Mouse (Mus musculus): ENCODE results near the gene Ccnk. TPM values are rescaled to one million over a fixed set of nuclear protein-coding genes. Genes with fewer than 3 reads are reported as not detected.
A peak's percentile ranks its signal among the peaks of the same experiment; 100 is the strongest.

The Ccnk gene
- polyA plus RNA-seq, 1 experiment from 2014 or later: 3.7 TPM

DNA sequence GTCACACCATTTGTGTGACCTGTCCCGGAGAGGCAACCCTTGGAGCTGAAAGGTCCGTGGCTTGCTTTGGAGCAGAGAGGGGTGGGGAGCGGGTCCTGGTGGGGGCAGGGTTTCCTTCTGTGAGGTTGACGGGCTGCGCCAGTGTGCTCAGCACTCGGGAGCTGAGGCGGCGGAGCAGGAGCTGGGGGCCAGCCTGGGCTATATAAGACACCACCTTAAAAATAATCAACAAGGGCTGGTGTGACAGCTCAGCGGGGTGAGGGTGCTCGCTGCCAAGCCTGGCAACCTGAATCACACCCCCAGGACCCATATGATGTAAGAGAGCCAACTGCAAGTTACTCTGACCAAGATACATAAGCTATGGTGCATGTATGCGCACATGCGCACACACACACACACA lies 50.7 kb downstream of the Ccnk start:
- no peaks in the 10 kb centered on the region for H3K9me3 ChIP-seq
- no peak for ATAC-seq (ENCODE audit: low read depth)
- peaks cover 82% of the 10 kb centered on the region for H3K4me1 ChIP-seq (replicated peaks)
- H3K27me3 ChIP-seq: no peaks in the 10 kb centered on the region
- H3K4me2 ChIP-seq: no peak overlapping the region
- 80% methylated on average over 12 of the region's 12 CpGs for WGBS
- no peaks in the 10 kb centered on the region for H3K36me3 ChIP-seq
- no peak overlapping the region for H3K9ac ChIP-seq
- no peak overlapping the region for H3K4me3 ChIP-seq
- H3K27ac ChIP-seq (replicated peaks): no peak overlapping the region

DNA sequence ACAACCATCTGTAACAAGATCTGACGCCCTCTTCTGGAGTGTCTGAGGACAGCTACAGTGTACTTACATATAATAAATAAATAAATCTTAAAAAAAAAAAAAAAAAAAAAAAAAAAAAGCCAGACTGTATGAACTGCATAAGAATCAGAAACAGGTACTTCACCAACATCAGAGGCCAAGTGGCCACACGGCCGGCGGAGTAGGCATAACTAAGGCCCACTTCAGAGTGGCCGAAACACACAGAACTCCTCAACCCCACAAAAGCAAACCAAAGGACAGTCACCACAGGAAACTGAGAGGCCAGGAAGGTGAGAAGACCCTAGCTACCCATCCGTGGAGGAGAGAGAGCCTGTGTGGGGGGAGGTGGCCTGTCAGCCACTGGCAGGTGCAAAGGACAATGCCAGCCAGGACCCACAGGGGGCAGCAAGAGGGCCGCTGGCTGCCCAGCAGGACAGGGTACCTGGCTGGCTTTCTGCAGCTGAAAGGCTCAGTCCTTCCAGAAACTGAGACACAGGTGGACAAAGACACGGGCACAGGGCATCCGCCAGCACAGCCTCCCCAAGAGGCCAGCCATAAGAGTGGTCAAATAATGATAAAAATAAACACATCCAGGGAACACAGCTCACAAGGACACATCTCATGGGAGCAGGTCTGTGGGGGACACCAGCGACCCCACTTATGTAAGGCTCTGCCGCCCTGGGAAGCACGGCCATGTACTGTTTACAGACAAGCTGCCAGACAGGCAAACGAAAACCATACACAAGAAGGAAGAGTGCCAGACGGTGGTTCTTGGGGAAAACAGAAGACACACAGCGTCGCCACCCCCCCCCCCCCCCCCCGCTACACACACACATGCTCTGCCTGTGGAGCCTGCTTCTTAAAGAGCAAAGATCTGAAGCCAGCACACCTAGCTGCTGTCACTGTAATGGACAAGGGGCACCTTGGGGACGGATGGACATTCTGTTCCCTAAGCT lies 51.7 kb downstream of the Ccnk start:
- Histone ChIP-seq H3K9ac (peak overlapping the region; percentile 38; the same call in 1 of the 2 replicates), H3K4me1 (replicated peaks) (peaks cover 81% of the 10 kb centered on the region), H3K27ac (replicated peaks) (peak overlapping the region; percentile 54; the same call in 1 of the 2 replicates), H3K36me3 (no peaks in the 10 kb centered on the region), H3K27me3 (no peaks in the 10 kb centered on the region), H3K9me3 (no peaks in the 10 kb centered on the region), H3K4me3 (no peak overlapping the region), H3K4me2 (no peak overlapping the region)
- no peak for ATAC-seq (ENCODE audit: low read depth)
- WGBS: 62% methylated on average over 17 of the region's 18 CpGs

DNA sequence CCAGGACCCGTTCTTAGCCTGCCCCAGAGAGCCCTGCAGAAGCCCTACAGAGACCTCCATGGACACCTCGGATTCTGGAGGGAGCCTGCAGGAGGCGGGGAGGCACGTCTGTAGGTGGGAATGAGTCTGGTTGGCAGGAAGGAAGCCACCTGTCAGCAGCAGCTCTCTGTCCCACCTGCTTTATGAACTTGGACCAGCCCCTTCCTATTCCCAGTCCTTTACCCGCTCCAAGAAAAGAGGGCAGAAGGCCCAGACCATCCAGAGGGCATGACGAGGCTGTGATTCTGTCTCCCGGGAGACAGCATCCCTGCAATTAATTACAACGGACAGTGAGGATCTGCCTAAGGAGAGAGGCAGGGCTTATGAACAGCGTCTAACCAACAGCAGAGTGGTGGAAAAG lies 52.5 kb downstream of the Ccnk start:
- Histone ChIP-seq H3K9me3 (no peaks in the 10 kb centered on the region), H3K4me2 (no peak overlapping the region), H3K27me3 (no peaks in the 10 kb centered on the region), H3K4me3 (no peak overlapping the region), H3K36me3 (no peaks in the 10 kb centered on the region), H3K9ac (0 out of 2 replicates have a peak overlapping the region, but pooled peaks have one; percentile 31), H3K4me1 (replicated peaks) (peaks cover 81% of the 10 kb centered on the region), H3K27ac (replicated peaks) (peak overlapping the region; percentile 54)
- ATAC-seq (ENCODE audit: low read depth): no peak
- WGBS: 26% methylated on average over 9 of the region's 9 CpGs

DNA sequence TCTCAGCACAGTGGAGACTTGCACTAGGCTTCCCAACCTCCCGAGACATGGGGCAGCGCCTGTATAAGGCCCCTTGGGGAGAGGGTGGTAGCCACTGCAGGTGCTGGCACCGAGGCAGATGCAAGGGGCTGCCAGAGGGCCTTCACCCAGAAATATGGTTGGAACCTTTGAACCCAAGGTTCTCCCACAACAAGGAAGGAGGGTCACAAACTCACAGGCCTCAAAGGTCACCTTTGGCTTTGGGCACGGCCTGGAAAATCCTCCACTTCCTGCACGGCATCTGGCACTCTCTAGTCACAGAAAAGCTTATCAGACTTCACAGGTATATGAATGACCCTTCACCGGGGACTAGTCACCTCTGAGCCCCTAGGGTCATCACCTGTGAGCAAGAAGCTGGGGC lies 54.4 kb downstream of the Ccnk start:
- Histone ChIP-seq H3K4me3 (no peak overlapping the region), H3K4me1 (replicated peaks) (peaks cover 81% of the 10 kb centered on the region), H3K4me2 (no peak overlapping the region), H3K9me3 (no peaks in the 10 kb centered on the region), H3K27me3 (no peaks in the 10 kb centered on the region), H3K36me3 (no peaks in the 10 kb centered on the region), H3K9ac (no peak overlapping the region), H3K27ac (replicated peaks) (no peak overlapping the region)
- WGBS: 90% methylated on average over 6 of the region's 6 CpGs
- no peak for ATAC-seq (ENCODE audit: low read depth)

DNA sequence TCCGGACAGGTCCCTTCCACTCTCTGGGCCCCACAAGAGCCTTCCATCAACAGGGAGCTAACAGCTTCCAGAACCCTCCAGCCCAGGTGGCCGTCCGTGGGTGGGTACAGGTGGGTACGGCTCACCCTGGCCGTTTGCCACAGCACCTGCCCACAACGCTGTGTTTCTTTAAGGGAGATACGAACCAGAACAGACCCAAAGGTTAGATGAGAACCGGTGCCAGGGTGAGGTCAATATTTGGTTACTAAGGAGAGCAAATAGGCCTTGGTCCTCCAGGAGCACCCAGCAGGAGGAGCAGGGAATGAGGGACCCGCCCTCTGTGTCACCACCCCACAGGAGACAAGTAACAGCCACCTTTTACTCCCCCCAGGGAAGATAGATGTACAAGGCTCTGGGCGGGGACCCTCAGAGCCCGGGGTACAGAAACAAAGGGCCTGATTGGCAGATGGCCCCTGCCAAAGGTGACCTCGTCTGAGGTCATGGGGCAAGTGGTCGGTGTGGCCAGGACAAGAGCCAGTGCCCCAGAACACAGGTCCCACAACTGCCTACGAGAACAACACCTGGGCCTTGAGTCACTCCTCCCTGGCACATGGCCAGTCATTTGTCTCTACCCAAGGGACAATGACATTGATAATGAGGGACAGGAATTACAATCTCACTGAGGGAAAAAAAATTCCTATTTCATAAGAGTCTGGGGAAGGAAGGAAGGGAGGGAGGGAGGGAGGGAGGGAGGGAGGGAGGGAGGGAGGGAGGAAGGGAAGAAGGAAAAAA lies 55.6 kb downstream of the Ccnk start:
- H3K4me3 ChIP-seq: no peak overlapping the region
- H3K4me1 ChIP-seq (replicated peaks): peaks cover 81% of the 10 kb centered on the region
- ATAC-seq (ENCODE audit: low read depth): no peak
- H3K9ac ChIP-seq: no peak overlapping the region
- no peaks in the 10 kb centered on the region for H3K9me3 ChIP-seq
- no peak overlapping the region for H3K27ac ChIP-seq (replicated peaks)
- H3K27me3 ChIP-seq: no peaks in the 10 kb centered on the region
- no peak overlapping the region for H3K4me2 ChIP-seq
- H3K36me3 ChIP-seq: no peaks in the 10 kb centered on the region
- WGBS: 75% methylated on average over 14 of the region's 14 CpGs

DNA sequence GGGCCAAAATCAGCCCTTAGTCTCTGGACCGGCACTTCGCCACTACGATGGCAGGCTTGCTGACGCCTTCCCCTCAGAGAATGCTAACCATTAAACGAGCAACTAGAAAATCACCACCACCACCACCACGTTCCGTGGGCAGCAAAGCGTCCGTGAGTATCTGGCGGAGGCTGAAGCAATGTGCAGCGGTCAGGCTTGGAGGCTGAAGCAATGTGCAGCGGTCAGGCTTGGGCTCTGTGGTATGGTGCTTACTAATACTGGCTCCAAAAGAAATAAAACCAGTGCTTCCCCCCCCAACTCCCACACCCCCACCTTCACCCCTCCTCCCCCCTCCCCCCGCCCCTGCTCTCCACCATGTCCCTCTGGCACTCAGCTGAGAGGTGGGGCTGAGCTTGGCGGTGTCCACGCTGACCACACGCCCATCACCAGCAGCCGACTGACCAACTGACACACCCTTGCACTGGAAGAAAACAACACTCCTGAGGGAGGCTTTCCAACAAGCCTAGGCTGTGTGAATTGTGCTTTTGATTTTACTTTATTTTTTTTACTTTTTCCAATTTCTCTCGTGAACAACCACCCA lies 56.7 kb downstream of the Ccnk start:
- Histone ChIP-seq H3K9me3 (no peaks in the 10 kb centered on the region), H3K4me1 (replicated peaks) (peaks cover 87% of the 10 kb centered on the region), H3K4me3 (no peak overlapping the region), H3K4me2 (no peak overlapping the region), H3K27ac (replicated peaks) (peak overlapping the region; percentile 20; the same call in 1 of the 2 replicates), H3K9ac (no peak overlapping the region), H3K27me3 (no peaks in the 10 kb centered on the region), H3K36me3 (no peaks in the 10 kb centered on the region)
- WGBS: 63% methylated on average over 18 of the region's 18 CpGs
- no peak for ATAC-seq (ENCODE audit: low read depth)

DNA sequence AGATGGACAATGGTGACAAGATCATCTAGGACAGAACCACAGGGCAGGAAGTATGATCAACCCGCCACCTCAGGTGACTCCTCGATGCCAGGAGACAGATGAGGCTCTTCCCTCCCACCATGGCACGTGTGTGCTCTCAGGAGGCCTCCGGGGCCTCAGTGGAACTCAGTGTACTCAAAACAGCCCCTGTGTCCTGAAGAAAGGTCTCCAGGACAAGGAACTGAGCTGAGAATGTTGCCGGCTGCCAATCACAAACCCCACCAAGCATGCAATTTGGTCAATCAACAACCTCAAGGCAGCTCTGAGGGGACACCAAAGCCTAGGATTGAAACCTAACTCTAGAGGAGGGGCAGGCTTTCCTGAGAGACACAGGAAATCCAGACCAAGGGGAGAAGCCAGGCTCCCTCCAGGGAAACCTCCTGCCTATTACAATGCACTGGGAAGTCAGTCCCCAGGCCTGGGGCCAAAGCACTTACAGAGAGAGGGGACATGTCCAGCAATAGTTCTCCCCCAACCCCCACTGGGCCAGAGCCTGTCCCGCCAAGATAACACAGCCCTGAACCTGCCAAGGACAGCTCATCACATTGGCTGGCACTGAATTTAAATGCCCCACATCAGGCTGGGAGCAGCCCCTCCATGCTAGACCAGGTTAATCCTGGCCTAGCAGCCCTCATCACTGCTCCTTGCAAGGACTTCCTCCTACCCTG lies 58.1 kb downstream of the Ccnk start:
- H3K9me3 ChIP-seq: no peaks in the 10 kb centered on the region
- H3K27ac ChIP-seq (replicated peaks): no peak overlapping the region
- peaks cover 87% of the 10 kb centered on the region for H3K4me1 ChIP-seq (replicated peaks)
- 0 out of 2 replicates have a peak overlapping the region, but pooled peaks have one; percentile 6 for H3K9ac ChIP-seq
- no peak for ATAC-seq (ENCODE audit: low read depth)
- no peak overlapping the region for H3K4me2 ChIP-seq
- H3K27me3 ChIP-seq: no peaks in the 10 kb centered on the region
- WGBS: 86% methylated on average over 6 of the region's 6 CpGs
- H3K4me3 ChIP-seq: no peak overlapping the region
- H3K36me3 ChIP-seq: no peaks in the 10 kb centered on the region

DNA sequence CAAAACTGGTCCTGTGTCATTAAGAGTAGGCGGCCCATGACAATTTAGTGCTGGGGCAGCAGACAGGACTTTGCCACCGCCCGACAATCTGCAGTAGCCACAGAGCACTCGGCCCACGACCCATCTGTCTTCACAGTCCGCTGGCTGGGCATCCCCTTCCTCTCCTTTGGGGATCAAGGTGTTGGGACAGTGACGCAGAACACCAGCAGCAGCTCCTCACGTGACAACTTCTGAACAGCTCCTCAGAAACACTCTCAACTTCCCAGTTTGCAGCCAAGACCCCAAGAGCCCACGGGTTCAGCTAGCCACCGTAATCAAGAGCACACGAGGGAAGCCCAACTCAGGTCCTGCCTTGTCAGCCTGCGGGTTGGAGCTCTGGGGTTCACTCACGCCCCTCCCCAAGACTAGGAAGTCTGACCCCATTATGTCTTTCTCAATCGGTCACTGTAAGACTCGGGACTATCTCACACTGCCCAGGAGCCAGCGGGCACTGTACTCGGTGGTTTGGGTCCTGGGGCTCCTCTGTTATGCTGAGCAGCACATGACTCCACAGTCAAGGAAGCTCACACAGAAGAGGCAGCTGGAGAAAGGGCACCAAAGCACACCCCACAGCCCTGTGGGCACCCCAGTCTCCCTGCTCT lies 59.1 kb downstream of the Ccnk start:
- no peak for ATAC-seq (ENCODE audit: low read depth)
- Histone ChIP-seq H3K4me1 (replicated peaks) (peaks cover 96% of the 10 kb centered on the region), H3K27ac (replicated peaks) (no peak overlapping the region), H3K4me2 (no peak overlapping the region), H3K9ac (0 out of 2 replicates have a peak overlapping the region, but pooled peaks have one; percentile 8), H3K4me3 (no peak overlapping the region), H3K36me3 (no peaks in the 10 kb centered on the region), H3K27me3 (no peaks in the 10 kb centered on the region), H3K9me3 (no peaks in the 10 kb centered on the region)
- WGBS: 70% methylated on average over 17 of the region's 17 CpGs

DNA sequence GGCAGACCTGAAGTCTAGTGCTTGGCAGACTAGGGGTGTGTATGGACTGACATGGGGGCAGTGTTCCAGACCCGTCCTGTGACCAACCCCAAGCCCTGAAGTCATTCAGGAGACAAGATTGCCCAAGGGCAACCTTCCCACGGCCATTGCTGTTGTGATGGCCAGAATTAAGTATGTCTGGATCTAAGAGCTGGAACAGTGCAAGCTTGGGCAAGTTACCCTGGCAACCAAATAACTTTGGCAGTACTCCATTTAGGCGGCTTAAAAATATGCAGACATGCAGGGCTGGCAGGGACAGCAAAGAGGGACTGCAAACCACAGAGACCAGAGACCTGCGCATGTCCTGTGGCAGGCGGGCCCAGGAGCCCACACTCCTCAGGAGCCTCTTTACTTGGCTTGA lies 60.1 kb downstream of the Ccnk start:
- peaks cover 99% of the 10 kb centered on the region for H3K4me1 ChIP-seq (replicated peaks)
- H3K9ac ChIP-seq: no peak overlapping the region
- H3K27me3 ChIP-seq: no peaks in the 10 kb centered on the region
- no peak for ATAC-seq (ENCODE audit: low read depth)
- H3K4me3 ChIP-seq: no peak overlapping the region
- H3K27ac ChIP-seq (replicated peaks): peak overlapping the region; percentile 94
- 0 out of 2 replicates have a peak overlapping the region, but pooled peaks have one; percentile 1 for H3K4me2 ChIP-seq
- H3K9me3 ChIP-seq: no peaks in the 10 kb centered on the region
- H3K36me3 ChIP-seq: no peaks in the 10 kb centered on the region
- 33% methylated on average over 5 of the region's 5 CpGs for WGBS

DNA sequence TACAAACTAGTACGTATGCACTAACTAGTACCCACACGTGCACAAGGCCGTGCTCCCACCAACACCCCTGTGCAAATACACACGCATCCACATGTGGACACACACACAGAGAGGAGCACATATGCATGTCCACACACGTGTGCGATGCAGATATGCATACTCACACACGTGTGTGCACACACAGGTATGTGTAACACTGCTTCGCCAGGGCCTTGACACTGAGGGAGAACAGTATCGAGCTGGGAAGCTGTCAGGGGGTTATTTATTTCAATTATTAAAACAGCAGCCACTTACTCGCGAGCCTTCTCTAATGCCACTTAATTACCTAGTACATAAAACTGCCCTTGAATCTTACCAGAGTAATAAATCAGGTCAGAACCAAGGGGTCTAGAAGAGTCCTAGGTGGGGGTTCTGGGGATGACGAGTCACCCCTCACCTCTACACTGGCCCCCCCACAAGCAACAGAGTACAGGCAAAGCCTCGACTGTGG lies 61.1 kb downstream of the Ccnk start:
- WGBS: 33% methylated on average over 13 of the region's 13 CpGs
- ATAC-seq (ENCODE audit: low read depth): peak; percentile 36

More for the DNA sequence above, 61.1 kb downstream of the Ccnk start:
- peak overlapping the region; percentile 42 for H3K4me2 ChIP-seq
- H3K9me3 ChIP-seq: no peaks in the 10 kb centered on the region
- peak overlapping the region; percentile 58 for H3K9ac ChIP-seq
- H3K4me3 ChIP-seq: no peak overlapping the region
- H3K27ac ChIP-seq (replicated peaks): peak overlapping the region; percentile 94
- no peaks in the 10 kb centered on the region for H3K27me3 ChIP-seq
- no peaks in the 10 kb centered on the region for H3K36me3 ChIP-seq
- H3K4me1 ChIP-seq (replicated peaks): peaks cover 100% of the 10 kb centered on the region

Measured in neural tube, embryonic 13.5 days (tissue).